Mouse (Mus musculus) MEL (cell line): ENCODE measurements at regions not wholly inside any gene's neighbourhood (a gene's known extent, or its start where the extent isn't known, plus 50 kb on each side); places are given as distances from the start of the nearest gene placed in this dataset.

ENCODE experiments used
- DNase-seq: peaks from one replicate; pipeline ENCODE4 v3.0.0; 2011; ENCODE audit warnings: low read depth, low spot score
- H3K27ac ChIP-seq: 2 replicates; pipeline ENCODE4 v1.5.1; 2012; ENCODE audit warnings: low read depth, mild to moderate bottlenecking, control low read depth, low read length, moderate library complexity; ENCODE audit not compliant: control insufficient read depth
- H3K27me3 ChIP-seq, 2 experiments: fragments of 150-350 bp in 1 of 2; sonication (generic) in 1 of 2; 2 replicates each; pipeline ENCODE4 v1.6.1; 2012; ENCODE audit warnings: low read length in 2 of 2, mild to moderate bottlenecking in 2 of 2, improper control_type of control experiment in 1 of 2, moderate library complexity in 1 of 2; ENCODE audit not compliant: insufficient read depth in 2 of 2, control insufficient read depth in 1 of 2
- H3K36me3 ChIP-seq, 2 experiments: 2 replicates each; pipeline ENCODE4 v1.6.1; 2012 to 2014; ENCODE audit warnings: low read length in 2 of 2, improper control_type of control experiment in 1 of 2, inconsistent platforms in 1 of 2, mild to moderate bottlenecking in 1 of 2; ENCODE audit not compliant: insufficient read depth in 2 of 2, control insufficient read depth in 1 of 2
- H3K4me1 ChIP-seq, 2 experiments: fragments of 150-350 bp in 1 of 2; sonication (generic) in 1 of 2; 2 replicates each; pipeline ENCODE4 v1.6.1; 2012; ENCODE audit warnings: low read length in 2 of 2, improper control_type of control experiment in 1 of 2, mild to moderate bottlenecking in 1 of 2; ENCODE audit not compliant: insufficient read depth in 2 of 2, control insufficient read depth in 1 of 2
- H3K4me3 ChIP-seq, 2 experiments: fragments of 150-350 bp in 1 of 2; sonication (generic) in 1 of 2; 2 replicates each; pipeline ENCODE4 v1.5.1; 2012; ENCODE audit warnings: low read depth in 2 of 2, low read length in 2 of 2, mild to moderate bottlenecking in 2 of 2, moderate library complexity in 2 of 2, control low read depth in 1 of 2, improper control_type of control experiment in 1 of 2; ENCODE audit not compliant: control insufficient read depth in 1 of 2, insufficient read depth in 1 of 2
- H3K79me2 ChIP-seq: 2 replicates; pipeline ENCODE4 v1.6.1; 2012; ENCODE audit warnings: mild to moderate bottlenecking, low read length, moderate library complexity; ENCODE audit not compliant: control insufficient read depth, poor library complexity, insufficient read depth
- H3K9ac ChIP-seq: 2 replicates; pipeline ENCODE4 v1.6.1; 2012; ENCODE audit warnings: low read depth, mild to moderate bottlenecking, control low read depth, low read length, moderate library complexity; ENCODE audit not compliant: control insufficient read depth, poor library complexity, severe bottlenecking
- H3K9me3 ChIP-seq: fragments of 150-350 bp; sonication (generic); replicated peaks from 2 replicates; pipeline ENCODE4 v1.6.1; 2012; ENCODE audit warnings: mild to moderate bottlenecking, low read length, improper control_type of control experiment, moderate library complexity; ENCODE audit not compliant: insufficient read depth
- CHD1 ChIP-seq: IDR thresholded peaks from 2 replicates; pipeline ENCODE4 v1.6.1; 2012; ENCODE audit warnings: low read depth, mild to moderate bottlenecking, inconsistent platforms, low read length, improper control_type of control experiment
- CHD2 ChIP-seq: IDR thresholded peaks from 2 replicates; pipeline ENCODE4 v1.6.1; 2011; ENCODE audit warnings: low read length, improper control_type of control experiment
- E2F4 ChIP-seq: IDR thresholded peaks from 2 replicates; pipeline ENCODE4 v1.6.1; 2011; ENCODE audit warnings: low read depth, low read length, improper control_type of control experiment, borderline replicate concordance
- ELF1 ChIP-seq: IDR thresholded peaks from 2 replicates; pipeline ENCODE4 v1.6.1; 2014; ENCODE audit warnings: low read depth, mild to moderate bottlenecking, inconsistent platforms, low read length, improper control_type of control experiment, moderate library complexity
- ETS1 ChIP-seq: IDR thresholded peaks from 2 replicates; pipeline ENCODE4 v1.6.1; 2012; ENCODE audit warnings: low read depth, mild to moderate bottlenecking, inconsistent platforms, low read length, improper control_type of control experiment, moderate library complexity
- GABPA ChIP-seq: IDR thresholded peaks from 2 replicates; pipeline ENCODE4 v1.6.1; 2012; ENCODE audit warnings: low read depth, mild to moderate bottlenecking, inconsistent platforms, low read length, improper control_type of control experiment, moderate library complexity
- GATA1 ChIP-seq: IDR thresholded peaks from 2 replicates; pipeline ENCODE4 v1.6.1; 2011; ENCODE audit warnings: low read depth, low read length, improper control_type of control experiment
- JUND ChIP-seq: IDR thresholded peaks from 2 replicates; pipeline ENCODE4 v1.6.1; 2011; ENCODE audit warnings: low read depth, mild to moderate bottlenecking, improper control_type of control experiment, low read length
- KAT2A ChIP-seq: conservative IDR thresholded peaks from 2 replicates; pipeline ENCODE4 v1.6.1; 2012; ENCODE audit warnings: low read depth, low read length, improper control_type of control experiment, inconsistent platforms
- MAFK ChIP-seq: IDR thresholded peaks from 2 replicates; pipeline ENCODE4 v1.6.1; 2011; ENCODE audit warnings: low read depth, mild to moderate bottlenecking, low read length, improper control_type of control experiment, borderline replicate concordance
- MAX ChIP-seq: IDR thresholded peaks from 2 replicates; pipeline ENCODE4 v1.6.1; 2011; ENCODE audit warnings: low read length, improper control_type of control experiment
- MEF2A ChIP-seq: IDR thresholded peaks from 2 replicates; pipeline ENCODE4 v1.6.1; 2014; ENCODE audit warnings: low read depth, mild to moderate bottlenecking, inconsistent platforms, low read length, improper control_type of control experiment; ENCODE audit not compliant: poor library complexity, insufficient replicate concordance, severe bottlenecking; ENCODE audit errors: extremely low read depth
- NELFE ChIP-seq: IDR thresholded peaks from 2 replicates; pipeline ENCODE4 v1.6.1; 2011; ENCODE audit warnings: low read depth, low read length, improper control_type of control experiment
- NRF1 ChIP-seq: IDR thresholded peaks from 2 replicates; pipeline ENCODE4 v1.6.1; 2014; ENCODE audit warnings: low read depth, mild to moderate bottlenecking, inconsistent platforms, low read length, improper control_type of control experiment, moderate library complexity; ENCODE audit not compliant: poor library complexity, insufficient read depth, severe bottlenecking
- RAD21 ChIP-seq: IDR thresholded peaks from 2 replicates; pipeline ENCODE4 v1.6.1; 2011; ENCODE audit warnings: mild to moderate bottlenecking, low read depth, low read length, improper control_type of control experiment
- RCOR1 ChIP-seq: IDR thresholded peaks from 2 replicates; pipeline ENCODE4 v1.6.1; 2012; ENCODE audit warnings: low read depth, mild to moderate bottlenecking, inconsistent platforms, low read length, improper control_type of control experiment
- SIN3A ChIP-seq: IDR thresholded peaks from 2 replicates; pipeline ENCODE4 v1.6.1; 2012; ENCODE audit warnings: low read length, improper control_type of control experiment, inconsistent platforms
- TBP ChIP-seq: IDR thresholded peaks from 2 replicates; pipeline ENCODE4 v1.8.0; 2011; ENCODE audit warnings: low read depth, low read length, improper control_type of control experiment
- USF1 ChIP-seq: IDR thresholded peaks from 2 replicates; pipeline ENCODE4 v1.6.1; 2014; ENCODE audit warnings: low read depth, mild to moderate bottlenecking, inconsistent platforms, low read length, improper control_type of control experiment, moderate library complexity
- USF2 ChIP-seq, 2 experiments: IDR thresholded peaks; 2 replicates each; pipeline ENCODE4 v1.6.1; 2011 to 2012; ENCODE audit warnings: improper control_type of control experiment in 2 of 2, low read length in 2 of 2, borderline replicate concordance in 1 of 2, inconsistent platforms in 1 of 2, low read depth in 1 of 2, mild to moderate bottlenecking in 1 of 2; ENCODE audit not compliant: insufficient read depth in 1 of 2

DNA sequence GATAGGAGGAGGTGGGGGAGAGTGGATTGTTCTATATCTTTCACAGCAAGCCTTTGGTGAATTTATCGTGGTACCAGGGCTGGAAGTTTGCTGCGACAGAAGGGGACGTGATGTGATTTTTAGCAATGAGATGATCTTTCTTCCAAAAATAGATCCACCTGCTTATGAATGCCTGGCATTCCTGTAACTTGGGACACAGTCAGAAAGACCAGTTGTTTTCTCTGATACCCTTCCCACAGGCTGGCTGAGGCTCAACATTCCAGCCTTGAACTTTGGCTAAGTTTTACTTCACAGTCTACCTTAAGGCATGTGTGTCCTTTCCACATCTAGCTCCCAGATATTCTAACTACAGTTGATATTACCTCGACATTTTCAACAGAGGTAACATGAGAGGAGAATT is 1434.1 kb downstream of the Slc22a22 start:
- H3K36me3 ChIP-seq = no peaks in the 10 kb centered on the region
- no peak overlapping the region for H3K27ac ChIP-seq
- no peaks in the 10 kb centered on the region for H3K4me1 ChIP-seq
- TF ChIP-seq KAT2A = no peak
- TF ChIP-seq RCOR1 = no peak
- no peak for TF ChIP-seq MAX
- TF ChIP-seq ETS1 = no peak
- TF ChIP-seq TBP = no peak
- no peak for TF ChIP-seq GATA1
- no peak for TF ChIP-seq CHD1
- no peak for TF ChIP-seq NRF1
- TF ChIP-seq, all 39 proteins: peak for 0
- H3K27me3 ChIP-seq = no peaks in the 10 kb centered on the region
- no peaks in the 10 kb centered on the region for H3K9me3 ChIP-seq
- no peaks in the 10 kb centered on the region for H3K79me2 ChIP-seq
- no peak overlapping the region for H3K9ac ChIP-seq
- no peak for DNase-seq
- H3K4me3 ChIP-seq = no peak overlapping the region

DNA sequence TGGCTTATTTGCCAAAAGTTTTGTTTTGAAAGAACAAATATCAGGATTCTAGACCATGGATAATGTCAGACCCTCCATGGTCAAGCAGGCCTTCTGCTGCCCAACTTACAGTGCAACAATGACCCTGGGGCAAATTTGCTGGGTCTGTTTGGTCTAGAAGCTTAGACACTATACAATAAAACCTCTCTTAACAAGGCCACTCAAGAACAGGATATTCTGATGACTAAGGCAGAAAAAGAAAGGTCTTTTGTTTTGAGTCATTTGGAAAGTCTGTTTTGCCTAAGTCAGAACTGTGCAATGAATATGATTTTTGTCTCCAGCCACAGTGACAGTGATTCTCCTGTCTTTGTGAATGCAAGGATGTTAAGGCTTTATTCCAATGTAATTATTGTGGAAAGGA is 1435.0 kb downstream of the Slc22a22 start:
- Histone ChIP-seq H3K4me1 (no peaks in the 10 kb centered on the region), H3K27me3 (no peaks in the 10 kb centered on the region), H3K79me2 (no peaks in the 10 kb centered on the region), H3K4me3 (no peak overlapping the region), H3K36me3 (no peaks in the 10 kb centered on the region), H3K27ac (no peak overlapping the region), H3K9me3 (no peaks in the 10 kb centered on the region), H3K9ac (no peak overlapping the region)
- DNase-seq = no peak
- TF ChIP-seq E2F4 (no peak), CHD2 (no peak), NRF1 (no peak), MEF2A (no peak), RAD21 (no peak), RCOR1 (no peak), MAX (no peak), SIN3A (no peak)

DNA sequence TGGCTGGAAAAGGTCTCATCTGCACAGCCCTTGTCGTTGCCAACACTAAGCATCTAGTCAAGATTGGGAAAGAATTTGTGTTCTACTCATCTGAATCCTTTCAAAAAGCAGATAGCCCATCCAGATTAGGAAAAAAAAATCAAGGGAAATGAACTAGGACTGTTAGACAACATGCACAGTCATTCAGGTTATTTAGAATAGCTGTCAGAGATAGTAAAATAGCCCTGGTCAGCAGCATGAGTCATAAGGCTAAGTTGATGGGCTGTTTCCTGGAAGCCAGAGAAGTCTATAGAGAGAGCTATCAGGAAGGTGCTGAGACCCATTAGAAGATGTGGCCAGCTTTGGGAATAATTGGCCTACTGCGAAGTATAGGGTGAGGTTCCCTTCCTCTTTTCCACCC is 1447.4 kb downstream of the Slc22a22 start:
- H3K36me3 ChIP-seq = no peaks in the 10 kb centered on the region
- no peaks in the 10 kb centered on the region for H3K79me2 ChIP-seq
- H3K9ac ChIP-seq = no peak overlapping the region
- no peak for TF ChIP-seq MAFK
- TF ChIP-seq GABPA = no peak
- TF ChIP-seq NELFE = no peak
- no peak for TF ChIP-seq USF1
- TF ChIP-seq USF2 (IDR thresholded peaks at IDR 0.05; ENCODE audit: borderline replicate concordance in 1 of 2, insufficient read depth in 1 of 2, low read depth in 1 of 2, low read length in 2 of 2) = no peak
- no peak for TF ChIP-seq JUND
- TF ChIP-seq ELF1 = no peak
- no peak for TF ChIP-seq NRF1
- TF ChIP-seq RAD21 = no peak
- no peak for TF ChIP-seq MAX
- TF ChIP-seq ETS1 = no peak
- H3K9me3 ChIP-seq = no peaks in the 10 kb centered on the region
- no peak for DNase-seq
- H3K4me3 ChIP-seq = no peak overlapping the region
- no peaks in the 10 kb centered on the region for H3K4me1 ChIP-seq
- H3K27me3 ChIP-seq = no peaks in the 10 kb centered on the region
- H3K27ac ChIP-seq = no peak overlapping the region
